Mouse (Mus musculus) cortical plate, adult 2 months (tissue): ENCODE data around the gene Snx6.

Source experiments
- CTCF ChIP-seq: fragments of 200-500 bp; IDR thresholded peaks from 2 replicates; pipeline ENCODE4 v1.5.1; 2011; ENCODE audit warnings: mild to moderate bottlenecking, control low read depth, low read length; ENCODE audit not compliant: insufficient read depth; ENCODE audit errors: extremely low read depth
- POLR2A ChIP-seq: fragments of 200-500 bp; IDR thresholded peaks from 2 replicates; pipeline ENCODE4 v1.6.1; 2011; ENCODE audit warnings: mild to moderate bottlenecking, low read length, control low read depth; ENCODE audit not compliant: insufficient read depth; ENCODE audit errors: extremely low read depth

GRCm38 (mm10) chr12:54839815-54840214 lies 44.3 kb upstream of the Snx6 start:
- TF ChIP-seq CTCF: no peak
- TF ChIP-seq POLR2A: no peak
